Comparison of ENCODE assay signal across 22 mouse cellular contexts in the genomic region with DNA sequence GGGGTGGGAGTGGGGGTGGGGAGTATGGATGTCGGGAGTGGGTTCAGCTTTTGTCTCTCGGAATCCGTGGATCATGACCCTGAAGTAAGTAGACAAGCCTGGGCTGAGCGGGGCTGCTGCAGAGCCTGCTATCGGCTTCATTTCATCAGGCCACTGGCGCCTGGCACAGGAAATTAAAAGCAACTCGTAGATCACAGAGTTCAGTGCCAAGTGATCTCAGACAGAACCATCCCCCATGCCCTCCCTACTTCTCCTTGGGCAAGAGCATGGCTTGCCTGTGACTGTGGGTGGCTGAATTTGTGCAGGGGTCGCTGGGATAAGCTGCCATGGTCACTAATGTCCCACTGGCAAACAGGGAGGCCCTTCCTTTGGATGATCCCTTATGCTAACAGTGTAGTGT.
DNase-seq lines count a peak whose midpoint lies in the region; ATAC-seq and TF ChIP-seq lines count a peak whose summit lies in the region.
"Had no signal": no experiment of that assay in that cellular context is flagged by ENCODE, and none has a peak within 500 bp of the region (broad histone marks: within the 10 kb centered on the region; RNA-seq: fewer than 3 reads in every experiment).

No protein-coding gene starts in this region.

- H3K4me1 ChIP-seq in hindbrain, postnatal 0 days (ENCODE audit: insufficient read depth, low read length) = no peaks in the 10 kb centered on the region
- H3K4me1 ChIP-seq in hindbrain, embryonic 16.5 days (ENCODE audit: control insufficient read depth, insufficient read depth, low read depth, low read length) = no peaks in the 10 kb centered on the region
- H3K4me1 ChIP-seq: hindbrain, embryonic 15.5 days; neural tube, embryonic 12.5 days; stomach, embryonic 15.5 days had no signal

- H3K4me2 ChIP-seq in hindbrain, postnatal 0 days (ENCODE audit: low read depth, low read length) = no peak overlapping the region
- H3K4me2 ChIP-seq in hindbrain, embryonic 16.5 days (ENCODE audit: low read length) = no peak overlapping the region
- H3K4me2 ChIP-seq: heart, embryonic 13.5 days; hindbrain, embryonic 15.5 days; lung, embryonic 14.5 days; neural tube, embryonic 12.5 days; stomach, embryonic 15.5 days had no signal

- 69% methylated on average over 8 of the region's 8 CpGs for WGBS in hindbrain, postnatal 0 days
- 72% methylated on average over 8 of the region's 8 CpGs for WGBS in hindbrain, embryonic 16.5 days

- no peaks in the 10 kb centered on the region for H3K9me3 ChIP-seq in hindbrain, postnatal 0 days (ENCODE audit: low read length)
- no peaks in the 10 kb centered on the region for H3K9me3 ChIP-seq in hindbrain, embryonic 16.5 days (ENCODE audit: control insufficient read depth, low read length)
- H3K9me3 ChIP-seq: heart, embryonic 13.5 days; hindbrain, embryonic 15.5 days; neural tube, embryonic 12.5 days; stomach, embryonic 15.5 days had no signal

- peak; percentile 7 for DNase-seq in hindbrain, postnatal 0 days (ENCODE audit: low spot score)
- DNase-seq in ovary, adult 18-20 months (ENCODE audit: low spot score) = peak; percentile 50
- DNase-seq in ovary, postnatal 10 days (ENCODE audit: low spot score) = no peak
- DNase-seq in adrenal gland, postnatal 25 days = peak; percentile 15
- peak; percentile 57 to 72 for DNase-seq in heart, postnatal 10 days
- no peak for DNase-seq in thymus, postnatal 14 days
- DNase-seq: cerebellum, adult 8-10 months; gastrocnemius, adult 2 months; kidney, adult 18-20 months; layer of hippocampus, adult 9-11 months; liver; lung, embryonic 14.5 days; right cerebral cortex, adult 18-20 months; thymus, postnatal 25 days had no signal

- H3K4me3 ChIP-seq in hindbrain, postnatal 0 days (ENCODE audit: low read length) = no peak overlapping the region
- H3K4me3 ChIP-seq in hindbrain, embryonic 16.5 days (ENCODE audit: low read length) = no peak overlapping the region
- H3K4me3 ChIP-seq: gastrocnemius, adult 2 months; heart, embryonic 13.5 days; hindbrain, embryonic 15.5 days; neural tube, embryonic 12.5 days; stomach, embryonic 15.5 days had no signal

- H3K9ac ChIP-seq in hindbrain, postnatal 0 days (replicated peaks; ENCODE audit: low read length) = no peak overlapping the region
- H3K9ac ChIP-seq in hindbrain, embryonic 16.5 days (ENCODE audit: low read depth, low read length) = no peak overlapping the region
- H3K9ac ChIP-seq: heart, embryonic 13.5 days; hindbrain, embryonic 15.5 days; lung, embryonic 14.5 days; neural tube, embryonic 12.5 days; stomach, embryonic 15.5 days had no signal

- intact Hi-C loops in heart, postnatal 10 days (cut with DNase I) = no loop called here

- no peak for ATAC-seq in hindbrain, postnatal 0 days
- ATAC-seq in hindbrain, embryonic 16.5 days = no peak
- ATAC-seq in activated CD4-positive, CD25-positive, alpha-beta regulatory T cell, adult 4 months = no peak
- ATAC-seq: forebrain, embryonic 16.5 days; midbrain, embryonic 16.5 days had no signal

- no peak for TF ChIP-seq CTCF in hindbrain, postnatal 0 days (IDR thresholded peaks at IDR 0.05; ENCODE audit: low read depth)

- H3K27ac ChIP-seq in hindbrain, postnatal 0 days = no peak overlapping the region
- H3K27ac ChIP-seq in hindbrain, embryonic 16.5 days (ENCODE audit: low read depth, low read length) = no peak overlapping the region
- H3K27ac ChIP-seq: gastrocnemius, adult 2 months; heart, embryonic 13.5 days; hindbrain, embryonic 15.5 days; neural tube, embryonic 12.5 days; stomach, embryonic 15.5 days had no signal

- no peaks in the 10 kb centered on the region for H3K36me3 ChIP-seq in hindbrain, postnatal 0 days (ENCODE audit: insufficient read depth, low read length)
- no peaks in the 10 kb centered on the region for H3K36me3 ChIP-seq in hindbrain, embryonic 16.5 days (ENCODE audit: control insufficient read depth, insufficient read depth, low read length)
- H3K36me3 ChIP-seq: heart, embryonic 13.5 days; hindbrain, embryonic 15.5 days; neural tube, embryonic 12.5 days; stomach, embryonic 15.5 days had no signal

- H3K27me3 ChIP-seq in hindbrain, postnatal 0 days (ENCODE audit: insufficient read depth, low read length) = no peaks in the 10 kb centered on the region
- no peaks in the 10 kb centered on the region for H3K27me3 ChIP-seq in hindbrain, embryonic 16.5 days (replicated peaks; ENCODE audit: control insufficient read depth, insufficient read depth, low read length)
- H3K27me3 ChIP-seq: heart, embryonic 13.5 days; hindbrain, embryonic 15.5 days; neural tube, embryonic 12.5 days; stomach, embryonic 15.5 days had no signal

Comparison
In these comparisons a context has a peak if more than half of its experiments do, and no peak if none do; other contexts are left out.
1. DNase-seq: peak in hindbrain, postnatal 0 days (single experiment), ovary, adult 18-20 months (single experiment), adrenal gland, postnatal 25 days (single experiment) and heart, postnatal 10 days (2 of 2); none in ovary, postnatal 10 days (single experiment) and thymus, postnatal 14 days (single experiment).